Mouse (Mus musculus): ENCODE data around the gene Xcl1.

The Xcl1 gene

DNA sequence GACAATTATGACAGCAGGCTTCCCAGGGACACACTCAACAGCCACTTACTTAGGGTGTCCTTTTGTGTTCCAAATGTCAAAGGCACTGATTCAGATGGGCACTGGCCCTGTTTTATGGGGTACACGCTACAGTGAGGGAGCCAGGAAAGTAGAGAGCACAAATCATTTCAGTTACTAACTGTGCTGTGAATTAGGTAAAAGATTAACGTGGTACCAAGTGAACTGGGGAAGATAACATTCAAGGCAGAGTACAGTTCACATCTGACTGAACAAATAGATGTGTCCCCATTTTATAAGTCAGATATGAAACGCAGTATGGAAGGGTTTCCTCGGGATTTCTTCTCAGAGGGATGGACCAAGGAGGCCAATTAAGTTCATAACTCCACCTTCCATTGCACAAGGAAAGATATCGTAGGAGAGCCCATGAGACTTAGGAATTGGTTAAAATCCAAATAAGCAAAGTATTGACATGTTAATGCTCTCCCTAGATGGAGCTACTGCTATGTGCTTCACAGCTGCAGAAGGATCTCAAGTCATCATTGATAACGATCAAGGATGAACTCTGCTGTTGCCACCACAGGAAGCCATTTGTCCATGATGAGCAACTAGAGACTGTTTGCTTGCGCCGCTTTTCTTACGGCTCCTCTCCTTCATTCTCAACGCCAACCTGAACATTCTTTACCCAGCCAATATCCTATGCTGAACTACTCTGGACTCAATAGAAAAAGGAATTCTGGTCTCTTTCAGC, 1.7 kb downstream of the Xcl1 start:
- H3K4me1 ChIP-seq (replicated peaks; ENCODE audit: low read depth, low read length) = no peaks in the 10 kb centered on the region
- no peaks in the 10 kb centered on the region for H3K36me3 ChIP-seq (ENCODE audit: insufficient read depth, low read length)
- H3K4me3 ChIP-seq (replicated peaks; ENCODE audit: low read length) = no peak overlapping the region
- TF ChIP-seq NANOG (IDR thresholded peaks at IDR 0.05; ENCODE audit: borderline replicate concordance, low read length) (no peak), CTCF (conservative IDR thresholded peaks at IDR 0.05; ENCODE audit: low read length) (no peak), POU5F1 (IDR thresholded peaks at IDR 0.05; ENCODE audit: borderline replicate concordance, low read length) (no peak)
- no peaks in the 10 kb centered on the region for H3K9me3 ChIP-seq (ENCODE audit: low read length)
- H3K27me3 ChIP-seq (ENCODE audit: insufficient read depth, low read length) = no peaks in the 10 kb centered on the region

DNA sequence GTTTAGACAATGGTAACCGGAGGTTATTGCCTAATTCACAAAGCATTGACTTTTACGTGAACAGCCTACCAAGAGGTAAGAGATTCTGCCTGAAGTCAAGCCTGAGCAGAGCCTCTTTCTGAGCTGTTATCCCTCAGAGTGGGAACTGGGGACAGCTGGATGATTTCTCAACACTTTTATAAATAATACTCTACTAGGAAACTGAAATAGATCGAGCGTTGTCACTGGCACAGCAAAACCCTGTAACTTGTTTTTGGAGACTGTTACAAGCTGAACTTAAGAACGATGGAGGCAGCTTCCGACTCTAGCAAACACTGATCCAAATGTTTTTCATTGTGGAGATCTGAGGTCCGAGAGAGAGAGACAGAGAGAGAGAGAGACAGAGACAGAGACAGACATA, 4.2 kb downstream of the Xcl1 start:
- Histone ChIP-seq H3K36me3 (ENCODE audit: insufficient read depth, low read length) (no peaks in the 10 kb centered on the region), H3K4me1 (replicated peaks; ENCODE audit: low read depth, low read length) (no peaks in the 10 kb centered on the region), H3K9me3 (ENCODE audit: low read length) (0 out of 2 replicates have a peak, but pooled peaks cover 3% of the 10 kb centered on the region), H3K27me3 (ENCODE audit: insufficient read depth, low read length) (no peaks in the 10 kb centered on the region), H3K4me3 (replicated peaks; ENCODE audit: low read length) (no peak overlapping the region)
- TF ChIP-seq POU5F1 (IDR thresholded peaks at IDR 0.05; ENCODE audit: borderline replicate concordance, low read length) (no peak), CTCF (conservative IDR thresholded peaks at IDR 0.05; ENCODE audit: low read length) (no peak), NANOG (IDR thresholded peaks at IDR 0.05; ENCODE audit: borderline replicate concordance, low read length) (no peak)

DNA sequence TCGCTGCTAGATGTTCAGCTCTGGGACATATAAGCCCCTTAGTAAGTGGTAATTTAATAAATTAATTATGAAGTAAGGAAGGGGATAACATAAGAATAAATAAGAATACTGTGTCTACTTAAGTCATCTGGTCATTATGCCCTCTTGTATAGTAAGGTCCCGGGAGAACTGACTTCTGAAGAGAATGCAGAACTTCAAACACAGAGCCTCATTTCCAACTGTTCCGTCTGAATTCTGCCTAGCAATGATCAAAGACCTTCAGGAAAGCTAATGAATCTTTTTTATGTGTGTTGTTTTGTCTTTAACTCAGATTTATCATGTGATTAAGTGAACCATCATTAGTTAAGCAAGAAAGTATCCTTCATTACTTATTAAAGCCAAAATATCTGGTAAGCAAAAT, 5.3 kb downstream of the Xcl1 start:
- H3K4me3 ChIP-seq (replicated peaks; ENCODE audit: low read length) = no peak overlapping the region
- H3K36me3 ChIP-seq (ENCODE audit: insufficient read depth, low read length) = no peaks in the 10 kb centered on the region
- H3K9me3 ChIP-seq (ENCODE audit: low read length) = 0 out of 2 replicates have a peak, but pooled peaks cover 3% of the 10 kb centered on the region
- TF ChIP-seq POU5F1 (IDR thresholded peaks at IDR 0.05; ENCODE audit: borderline replicate concordance, low read length) = no peak
- TF ChIP-seq NANOG (IDR thresholded peaks at IDR 0.05; ENCODE audit: borderline replicate concordance, low read length) = no peak
- TF ChIP-seq CTCF (conservative IDR thresholded peaks at IDR 0.05; ENCODE audit: low read length) = no peak
- no peaks in the 10 kb centered on the region for H3K27me3 ChIP-seq (ENCODE audit: insufficient read depth, low read length)
- no peaks in the 10 kb centered on the region for H3K4me1 ChIP-seq (replicated peaks; ENCODE audit: low read depth, low read length)

DNA sequence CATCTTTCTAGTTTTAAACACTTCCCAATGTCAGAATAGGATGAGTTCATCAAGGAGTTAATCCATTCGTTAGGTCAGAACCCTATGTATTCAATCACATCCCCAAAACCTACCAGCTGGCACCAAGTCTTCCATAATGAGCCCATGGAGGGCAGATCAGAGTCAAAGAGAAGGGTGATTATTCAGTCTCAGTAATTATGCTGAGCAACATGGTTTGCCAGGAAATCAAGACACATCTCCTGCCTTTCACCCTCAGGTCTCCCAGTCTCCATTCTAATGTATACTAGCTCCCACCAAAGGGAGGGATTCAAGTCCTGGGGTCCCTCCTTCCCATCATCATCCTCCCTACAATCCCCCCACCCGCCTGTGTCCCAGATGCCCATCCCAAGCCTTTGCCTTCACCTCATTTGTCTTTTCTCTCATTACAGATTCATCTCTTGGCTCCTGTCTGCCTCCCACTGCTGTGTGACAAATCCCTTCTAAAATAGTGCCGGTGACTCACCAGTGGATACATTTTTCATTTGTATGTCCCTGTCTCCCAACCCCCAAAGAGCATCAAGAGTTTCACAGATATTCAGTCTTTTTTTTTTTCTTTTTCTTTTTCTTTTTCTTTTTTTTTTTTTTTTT, 8.7 kb downstream of the Xcl1 start:
- Histone ChIP-seq H3K36me3 (ENCODE audit: insufficient read depth, low read length) (no peaks in the 10 kb centered on the region), H3K9me3 (ENCODE audit: low read length) (0 out of 2 replicates have a peak, but pooled peaks cover 3% of the 10 kb centered on the region), H3K27me3 (ENCODE audit: insufficient read depth, low read length) (no peaks in the 10 kb centered on the region), H3K4me3 (replicated peaks; ENCODE audit: low read length) (no peak overlapping the region), H3K4me1 (replicated peaks; ENCODE audit: low read depth, low read length) (no peaks in the 10 kb centered on the region)
- TF ChIP-seq NANOG (IDR thresholded peaks at IDR 0.05; ENCODE audit: borderline replicate concordance, low read length) (no peak), POU5F1 (IDR thresholded peaks at IDR 0.05; ENCODE audit: borderline replicate concordance, low read length) (no peak), CTCF (conservative IDR thresholded peaks at IDR 0.05; ENCODE audit: low read length) (no peak)

DNA sequence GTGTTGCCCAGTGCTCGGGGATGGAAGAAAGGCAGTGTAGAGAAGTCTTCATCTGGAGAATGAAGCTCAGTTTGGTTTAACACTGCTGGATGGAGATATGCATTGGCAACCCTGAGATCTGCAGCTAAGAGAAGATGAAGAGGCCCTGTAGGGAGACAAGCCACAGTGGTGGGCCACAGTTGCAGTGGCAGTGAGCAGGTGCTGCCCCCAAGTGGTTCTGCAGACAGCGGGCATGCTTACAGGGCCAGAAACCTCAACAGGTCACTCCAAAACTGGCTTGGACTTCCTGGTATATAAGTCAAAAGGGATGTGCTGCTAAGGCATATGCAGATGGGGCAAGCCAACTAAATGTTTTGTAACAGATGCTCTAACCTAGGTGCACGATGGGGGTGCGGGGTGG, 30.3 kb downstream of the Xcl1 start:
- H3K9me3 ChIP-seq (ENCODE audit: low read length) = no peaks in the 10 kb centered on the region
- TF ChIP-seq POU5F1 (IDR thresholded peaks at IDR 0.05; ENCODE audit: borderline replicate concordance, low read length) (no peak), CTCF (conservative IDR thresholded peaks at IDR 0.05; ENCODE audit: low read length) (peak; percentile 70)

DNA sequence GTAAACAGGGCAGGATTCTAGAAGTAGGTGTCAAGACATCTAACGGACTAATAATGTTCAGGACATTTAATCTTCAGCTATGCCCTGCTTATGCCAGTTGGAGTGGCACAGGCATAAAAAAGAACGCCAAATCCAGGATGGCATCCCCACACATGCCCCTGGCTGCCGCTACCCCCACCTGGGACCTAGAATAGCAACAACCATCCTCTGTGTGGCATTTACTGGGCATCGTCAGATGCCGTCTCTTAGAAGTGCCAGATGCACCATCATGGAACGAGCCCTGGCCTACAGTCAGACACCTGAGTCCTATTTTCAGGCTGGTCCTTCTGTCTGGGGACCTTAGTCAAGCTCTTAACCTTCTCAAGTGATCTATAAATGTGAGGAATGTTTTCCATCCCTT, 34.6 kb downstream of the Xcl1 start:
- no peak overlapping the region for H3K4me3 ChIP-seq (replicated peaks; ENCODE audit: low read length)
- no peak for TF ChIP-seq POU5F1 (IDR thresholded peaks at IDR 0.05; ENCODE audit: borderline replicate concordance, low read length)
- no peak for TF ChIP-seq NANOG (IDR thresholded peaks at IDR 0.05; ENCODE audit: borderline replicate concordance, low read length)
- TF ChIP-seq CTCF (conservative IDR thresholded peaks at IDR 0.05; ENCODE audit: low read length) = no peak
- peaks cover 22% of the 10 kb centered on the region for H3K4me1 ChIP-seq (replicated peaks; ENCODE audit: low read depth, low read length)
- no peaks in the 10 kb centered on the region for H3K36me3 ChIP-seq (ENCODE audit: insufficient read depth, low read length)
- peaks cover 16% of the 10 kb centered on the region; the same call in 1 of the 2 replicates for H3K27me3 ChIP-seq (ENCODE audit: insufficient read depth, low read length)
- no peaks in the 10 kb centered on the region for H3K9me3 ChIP-seq (ENCODE audit: low read length)

More for the DNA sequence above, 30.3 kb downstream of the Xcl1 start:
- Histone ChIP-seq H3K36me3 (ENCODE audit: insufficient read depth, low read length) (no peaks in the 10 kb centered on the region), H3K4me1 (replicated peaks; ENCODE audit: low read depth, low read length) (no peaks in the 10 kb centered on the region), H3K4me3 (replicated peaks; ENCODE audit: low read length) (no peak overlapping the region), H3K27me3 (ENCODE audit: insufficient read depth, low read length) (0 out of 2 replicates have a peak, but pooled peaks cover 6% of the 10 kb centered on the region)

DNA sequence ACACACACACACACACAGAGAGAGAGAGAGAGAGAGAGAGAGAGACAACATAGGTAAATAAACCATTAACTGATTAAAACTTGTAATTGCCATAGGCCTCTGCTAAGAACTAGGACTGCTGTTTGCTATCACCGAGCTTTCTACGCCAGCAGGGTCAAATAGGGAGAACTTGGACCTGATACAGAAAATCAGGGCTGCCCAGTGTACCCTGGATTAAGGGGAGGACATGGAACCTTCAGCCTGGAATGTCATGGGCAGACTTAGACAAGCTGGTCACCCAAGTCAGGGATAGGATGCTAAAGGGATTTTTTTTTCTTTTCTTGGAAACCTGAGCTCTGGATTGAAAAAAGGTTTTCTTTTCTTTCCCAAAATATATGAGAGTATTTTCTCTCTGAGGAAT, 35.1 kb downstream of the Xcl1 start:
- TF ChIP-seq POU5F1 (IDR thresholded peaks at IDR 0.05; ENCODE audit: borderline replicate concordance, low read length) (no peak), CTCF (conservative IDR thresholded peaks at IDR 0.05; ENCODE audit: low read length) (no peak), NANOG (IDR thresholded peaks at IDR 0.05; ENCODE audit: borderline replicate concordance, low read length) (no peak)

DNA sequence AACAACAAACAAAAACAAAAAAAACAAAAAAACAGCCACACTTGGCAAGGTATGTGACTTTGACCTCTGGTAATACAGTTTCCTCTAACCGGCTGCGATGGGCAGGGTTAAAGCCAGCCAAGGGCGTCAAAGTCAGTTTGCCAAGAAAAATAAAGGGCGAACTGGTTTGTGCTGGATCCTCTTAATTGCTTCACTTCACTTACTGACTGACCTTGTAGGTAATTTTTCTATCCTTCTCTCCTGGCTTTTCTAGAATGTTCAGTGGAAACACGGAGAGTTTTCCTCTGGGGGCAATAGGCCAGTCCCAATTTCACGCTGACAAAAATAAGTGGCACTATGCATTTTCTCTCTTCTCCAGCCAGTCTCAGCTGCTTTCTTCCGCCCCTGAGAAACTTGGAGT, 35.8 kb downstream of the Xcl1 start:
- TF ChIP-seq NANOG (IDR thresholded peaks at IDR 0.05; ENCODE audit: borderline replicate concordance, low read length) (no peak), POU5F1 (IDR thresholded peaks at IDR 0.05; ENCODE audit: borderline replicate concordance, low read length) (no peak)
- Histone ChIP-seq H3K36me3 (ENCODE audit: insufficient read depth, low read length) (no peaks in the 10 kb centered on the region), H3K27me3 (ENCODE audit: insufficient read depth, low read length) (peaks cover 16% of the 10 kb centered on the region; the same call in 1 of the 2 replicates)

More for the DNA sequence above, 35.1 kb downstream of the Xcl1 start:
- Histone ChIP-seq H3K27me3 (ENCODE audit: insufficient read depth, low read length) (peaks cover 16% of the 10 kb centered on the region; the same call in 1 of the 2 replicates), H3K9me3 (ENCODE audit: low read length) (no peaks in the 10 kb centered on the region), H3K4me3 (replicated peaks; ENCODE audit: low read length) (no peak overlapping the region), H3K4me1 (replicated peaks; ENCODE audit: low read depth, low read length) (peaks cover 23% of the 10 kb centered on the region), H3K36me3 (ENCODE audit: insufficient read depth, low read length) (no peaks in the 10 kb centered on the region)

More for the DNA sequence above, 35.8 kb downstream of the Xcl1 start:
- H3K4me1 ChIP-seq (replicated peaks; ENCODE audit: low read depth, low read length) = peaks cover 23% of the 10 kb centered on the region
- H3K4me3 ChIP-seq (replicated peaks; ENCODE audit: low read length) = peak overlapping the region; percentile 74; the same call in 1 of the 2 replicates
- H3K9me3 ChIP-seq (ENCODE audit: low read length) = no peaks in the 10 kb centered on the region

All from E14TG2a.4 (cell line).